Mouse (Mus musculus) left cerebral cortex, postnatal 4 days (tissue): ENCODE measurements around the gene Jak3. TPM values are rescaled to one million over a fixed set of nuclear protein-coding genes. Genes with fewer than 3 reads are reported as not detected.
"Not testable (repeated sequence)": the region's sequence is repeated elsewhere in the genome, so short reads cannot be mapped to it uniquely, and the experiment has no call there.

Source experiments
- DNase-seq: peaks from one replicate; pipeline ENCODE4 v3.0.0-alpha.2; 2022
- intact Hi-C: fragments of 180-260 bp; cut with DNase I; formaldehyde crosslinking; loops from one replicate; pipeline ENCODE4 v1.15.1; 2025
- microRNA-seq: library from miRNA; unstranded; fragments of <30 nt; microRNA quantifications from one replicate; pipeline ENCODE4 v1.2.0, GENCODE M21; 2022
- total RNA-seq, 2 experiments: library from RNA; stranded (reverse); gene quantifications; 2 replicates each; pipeline ENCODE4 v1.2.3; 2021

Jak3 gene
- total RNA-seq, 2 experiments from 2014 or later: 4.5 to 5.5 TPM

DNA sequence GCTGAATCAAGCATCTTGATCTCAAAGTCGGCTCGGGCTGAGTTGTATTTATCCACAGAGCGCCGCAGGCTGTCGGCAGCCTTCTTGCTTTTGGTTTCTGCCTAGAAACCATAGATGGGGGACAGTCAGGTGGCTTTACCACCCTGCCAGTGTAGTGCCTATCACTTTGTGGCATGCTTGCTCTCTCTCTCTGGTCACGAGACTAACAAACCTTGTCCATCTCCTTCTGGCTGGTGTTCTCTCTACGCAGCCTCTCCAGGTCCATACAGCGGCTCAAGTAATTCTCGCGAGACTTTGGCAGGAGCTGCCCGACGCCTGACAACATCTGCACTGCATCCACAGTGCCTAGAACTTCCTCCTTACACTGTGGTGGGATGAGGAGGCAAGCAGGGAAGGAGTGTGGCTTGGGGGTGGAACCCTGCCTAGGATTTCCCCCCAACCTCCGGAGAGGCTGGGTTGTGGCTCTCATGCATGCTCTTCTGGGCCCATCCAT, 40.5 kb downstream of the Jak3 start:
- no peak for DNase-seq
- intact Hi-C loops: no loop called here

DNA sequence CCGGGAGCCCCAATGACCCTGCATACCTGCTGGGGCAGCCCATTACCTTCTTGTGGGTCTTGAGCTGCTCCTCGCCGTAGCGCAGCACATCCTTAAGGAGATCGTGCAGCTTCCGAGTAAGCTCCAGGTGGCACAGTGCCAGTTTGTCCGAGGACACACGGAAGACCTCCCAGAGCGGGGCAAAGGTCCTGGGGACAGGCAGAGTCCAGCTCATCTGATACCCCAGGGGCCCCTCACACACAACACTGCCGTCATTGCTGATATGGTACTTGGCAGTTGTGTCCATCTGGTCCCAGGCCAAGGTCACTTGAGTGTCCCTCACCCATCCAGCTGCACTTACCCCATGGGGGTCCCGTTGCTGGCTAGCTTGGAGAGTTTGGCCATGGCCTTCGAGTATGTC, 41.0 kb downstream of the Jak3 start:
- DNase-seq: no peak
- intact Hi-C loops: no loop called here

DNA sequence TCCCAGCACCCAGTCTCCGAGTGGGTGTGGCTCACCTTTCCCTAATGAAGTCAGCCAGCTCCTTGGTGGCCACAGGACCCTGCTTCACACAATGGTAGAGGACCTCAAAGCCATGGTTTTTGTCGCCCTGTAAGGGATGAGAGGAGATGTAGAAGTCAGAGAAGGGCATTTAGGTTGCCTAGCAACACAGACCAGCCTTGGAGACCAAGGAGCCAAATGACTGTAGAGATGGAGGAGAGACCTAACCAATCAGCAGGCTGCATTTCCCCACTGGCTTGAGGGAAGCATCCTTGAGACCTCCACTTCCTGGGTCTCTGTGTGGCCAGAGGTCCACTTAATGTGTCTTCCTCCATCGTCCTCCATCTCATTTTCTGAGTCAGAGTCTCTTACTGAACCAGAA, 42.2 kb downstream of the Jak3 start:
- intact Hi-C loops: no loop called here
- DNase-seq: no peak

DNA sequence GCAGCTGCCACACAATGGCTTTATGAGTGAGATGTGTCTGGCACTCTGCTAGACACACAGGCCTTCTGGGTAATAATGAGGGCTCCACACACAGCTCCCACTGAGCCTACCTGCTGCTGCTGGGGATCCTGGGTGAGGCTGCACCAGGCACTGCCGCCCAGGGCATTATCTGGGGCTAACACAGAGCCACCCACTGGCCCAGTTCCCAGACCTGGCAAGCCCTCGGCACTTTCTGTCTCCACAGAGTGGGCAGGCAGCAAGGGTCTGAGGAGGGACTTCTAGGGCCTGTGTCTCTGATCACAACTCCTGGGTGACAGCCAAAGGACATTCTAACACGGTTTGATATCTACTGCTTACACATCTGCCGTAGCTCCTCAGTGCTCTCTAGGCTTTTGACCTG, 43.1 kb downstream of the Jak3 start:
- DNase-seq: peak; percentile 92

DNA sequence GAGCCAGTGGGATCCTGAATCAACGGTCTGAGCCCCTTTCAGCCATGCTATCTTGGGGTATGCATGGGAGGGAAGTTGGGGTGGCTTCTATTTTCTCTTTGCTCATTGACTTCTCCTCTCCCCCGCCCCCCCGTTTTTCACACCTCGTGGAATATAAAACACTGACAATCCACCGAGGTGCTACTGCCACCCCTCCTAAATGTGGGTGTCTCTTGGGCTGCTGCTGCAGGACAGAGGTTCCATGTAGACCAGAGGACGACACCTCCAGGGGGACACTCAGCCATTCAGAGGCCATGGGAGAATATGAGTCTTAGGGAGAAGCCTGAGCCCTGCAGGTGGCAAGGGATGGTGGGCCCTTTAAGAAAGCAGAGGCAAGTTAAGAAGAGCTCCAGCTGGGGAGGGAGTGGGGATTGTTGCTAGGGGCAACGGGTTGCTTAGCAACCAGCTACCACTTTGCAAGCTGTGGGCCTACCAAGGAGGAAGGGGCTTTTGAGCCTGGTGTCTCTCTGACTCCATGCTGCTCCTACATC, 43.9 kb downstream of the Jak3 start:
- intact Hi-C loops: no loop called here

More for the DNA sequence above, 43.1 kb downstream of the Jak3 start:
- intact Hi-C loops: no loop called here

DNA sequence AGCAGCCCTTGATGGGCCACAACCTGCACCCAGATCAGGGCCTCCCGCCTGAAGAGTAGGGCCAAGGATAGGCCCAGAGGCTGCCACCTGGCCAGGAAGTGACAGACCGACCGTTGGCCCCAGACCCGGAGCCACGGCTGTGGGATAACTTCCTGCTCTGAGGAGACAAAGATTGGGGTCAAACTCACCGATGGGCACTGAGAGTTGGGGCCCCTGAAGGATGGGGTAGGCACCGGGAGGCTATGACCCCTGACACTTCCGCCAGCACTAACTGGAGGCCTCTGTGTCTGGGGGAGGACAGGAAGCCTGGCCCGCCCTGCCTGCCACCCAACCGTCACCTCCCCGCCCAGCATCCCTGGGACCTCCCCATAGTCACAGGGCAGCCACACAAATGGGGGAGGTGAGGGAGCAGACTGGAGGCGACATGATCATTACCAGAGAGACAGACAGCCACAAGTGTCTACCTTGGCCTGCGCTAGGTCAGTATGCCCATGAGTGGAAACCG, 47.0 kb downstream of the Jak3 start:
- no peak for DNase-seq
- intact Hi-C loops: no loop called here

More for the DNA sequence above, 43.9 kb downstream of the Jak3 start:
- DNase-seq: peak; percentile 75

DNA sequence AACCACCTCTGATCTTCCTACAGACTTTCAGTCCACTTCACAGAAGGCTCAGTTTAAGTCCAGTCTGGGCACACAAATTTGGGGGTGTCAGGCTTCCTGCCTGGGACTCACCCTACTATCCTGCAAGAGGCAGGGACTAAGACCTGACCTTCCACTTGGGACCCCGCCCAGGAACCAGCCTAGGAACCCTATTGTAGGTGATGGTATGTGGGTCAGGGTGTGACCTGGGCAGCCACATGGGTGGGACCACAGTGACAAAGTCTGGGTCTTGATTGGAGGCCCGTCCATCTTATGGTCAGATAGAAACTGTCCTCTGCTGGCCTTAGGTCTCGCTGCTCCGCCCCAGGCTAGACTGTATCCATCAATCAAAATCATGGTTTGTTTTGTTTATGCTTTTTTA, 48.3 kb downstream of the Jak3 start:
- intact Hi-C loops: no loop called here
- DNase-seq: no peak

DNA sequence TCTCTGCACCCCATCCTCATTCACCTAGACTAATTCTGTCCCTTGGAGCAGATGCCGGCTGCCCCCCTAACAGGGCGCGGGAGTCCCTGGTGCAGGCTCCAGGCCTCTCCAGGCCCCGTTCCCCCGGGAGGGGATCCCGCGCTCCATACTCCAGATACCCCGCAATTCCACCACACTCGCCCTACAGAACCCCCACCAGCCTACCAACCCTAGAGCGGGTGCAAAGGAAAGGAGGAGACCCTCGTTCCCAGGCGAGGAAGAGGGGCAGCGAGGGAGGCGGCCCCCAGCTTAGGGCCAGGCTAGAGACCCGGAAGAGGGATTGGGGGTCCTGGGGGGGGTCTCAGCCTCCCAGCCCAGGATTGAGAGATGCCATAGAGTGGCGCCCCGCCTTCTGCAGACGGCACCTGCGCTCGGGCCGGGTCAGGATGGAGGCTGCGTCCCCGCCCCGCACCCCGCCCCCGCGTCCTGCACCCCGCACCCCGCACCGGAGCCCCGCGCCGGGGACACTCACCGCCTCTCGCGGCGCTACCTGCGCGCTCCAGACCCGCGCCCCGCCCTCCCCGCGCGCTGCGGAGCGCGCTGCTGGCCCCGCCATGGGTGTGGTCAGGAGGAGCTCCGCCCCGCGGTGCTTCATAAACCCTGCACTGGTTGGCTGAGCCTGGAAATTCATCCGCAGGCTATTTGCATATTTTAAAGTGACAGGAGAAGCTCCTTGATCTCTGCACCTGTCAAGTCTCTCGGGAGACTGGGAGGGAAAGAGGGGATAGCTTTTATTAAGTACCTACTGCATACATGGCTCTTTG, 49.2 kb downstream of the Jak3 start, which contains the start of gene Fcho1:
Gene Fcho1, minus strand, starts transcription at position 595 of the 803 bp plus-strand sequence.
- DNase-seq: peak; percentile 87
- intact Hi-C loops: no loop called here

DNA sequence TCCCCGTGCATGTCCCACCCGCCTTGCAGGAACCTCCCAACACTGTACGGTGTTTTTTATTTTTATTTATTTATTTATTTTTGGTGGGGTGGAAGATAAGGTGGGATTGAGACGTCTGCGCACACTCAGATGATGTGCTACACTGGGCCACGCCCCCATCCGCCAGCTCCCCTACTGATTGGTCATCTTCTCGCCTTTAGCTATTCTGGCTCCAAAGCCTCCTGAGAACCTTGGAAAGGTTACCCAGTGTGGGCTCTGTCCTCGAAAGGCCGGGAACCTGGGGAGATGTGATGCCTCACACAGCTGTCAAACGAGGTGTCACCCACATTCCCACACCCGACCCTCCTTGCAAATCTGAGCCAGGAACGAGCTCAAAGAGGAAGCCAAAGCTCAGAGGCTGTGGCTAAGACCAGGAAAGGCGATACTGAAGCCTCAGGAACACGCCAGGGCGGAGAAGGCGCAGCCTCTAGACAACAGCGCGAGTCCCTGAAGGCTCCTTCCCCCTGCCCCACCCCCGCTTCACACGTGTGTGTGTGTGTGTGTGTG, 52.2 kb downstream of the Jak3 start:
- DNase-seq: peak; percentile 63

DNA sequence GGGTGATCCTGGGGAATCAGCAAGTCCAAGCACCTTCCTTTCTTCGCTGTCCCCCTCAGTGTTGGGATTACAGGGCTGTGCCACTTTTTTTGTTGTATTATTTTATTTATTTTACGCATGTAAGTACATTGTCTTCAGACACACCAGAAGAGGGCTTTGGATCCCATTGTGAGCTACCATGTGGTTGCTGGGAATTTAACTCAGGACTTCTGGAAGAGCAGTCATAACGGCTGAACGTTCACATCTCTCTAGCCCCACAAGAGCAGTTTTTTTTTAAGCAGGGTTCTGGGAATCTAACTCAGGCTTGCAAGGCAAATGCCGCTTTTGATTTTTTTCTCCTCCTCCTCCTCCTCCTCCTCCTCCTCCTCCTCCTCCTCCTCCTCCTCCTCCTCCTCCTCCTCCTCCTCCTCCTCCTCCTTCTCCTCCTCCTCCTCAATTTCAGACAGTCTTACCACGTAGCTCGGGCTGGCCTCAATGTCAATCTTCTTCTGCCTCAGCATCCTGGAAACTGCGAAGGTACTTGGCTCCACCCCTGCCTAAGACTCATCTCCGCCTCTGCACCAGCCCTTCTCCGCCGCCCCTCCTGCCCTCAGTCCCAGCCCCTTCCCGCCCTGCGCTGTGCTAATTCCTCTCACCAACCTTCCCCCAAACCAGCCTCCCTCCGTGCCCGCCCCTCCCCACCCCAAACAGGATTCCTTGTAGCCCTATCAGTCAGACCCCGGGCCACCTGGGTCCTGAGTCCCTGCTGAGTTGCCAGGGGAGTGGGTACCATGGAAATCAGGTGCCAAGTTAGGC, 52.9 kb downstream of the Jak3 start:
- no peak for DNase-seq
- intact Hi-C loops: no loop called here

More for the DNA sequence above, 52.2 kb downstream of the Jak3 start:
- intact Hi-C loops: no loop called here

DNA sequence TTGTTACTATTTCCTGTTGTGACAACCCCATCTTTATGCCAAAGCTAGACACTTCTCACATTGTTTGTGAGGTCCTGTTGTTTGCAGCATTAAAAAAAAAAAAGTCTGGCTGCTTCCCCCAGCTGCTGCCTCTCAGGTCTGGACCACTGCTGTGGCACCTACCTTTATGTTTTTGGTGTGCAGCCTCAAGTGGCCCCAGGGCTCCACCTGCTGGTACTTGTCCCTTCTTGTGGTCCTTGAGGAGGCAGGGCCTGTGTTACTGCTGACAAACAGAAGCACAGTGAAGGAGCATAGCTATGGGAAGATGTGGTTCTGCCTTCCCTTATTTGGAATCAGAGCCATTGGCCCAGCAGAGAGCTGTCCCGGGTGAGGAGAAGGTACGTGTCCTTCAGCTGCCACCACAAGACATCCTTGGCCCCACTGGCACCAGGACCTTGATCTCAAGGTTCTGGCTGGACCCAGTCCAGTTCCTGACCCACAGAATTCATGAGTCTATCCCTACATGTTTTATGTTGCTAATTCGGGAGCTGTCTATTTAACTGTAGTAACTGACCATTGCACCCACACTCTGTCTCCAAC, 55.6 kb downstream of the Jak3 start:
- intact Hi-C loops: no loop called here
- no peak for DNase-seq

DNA sequence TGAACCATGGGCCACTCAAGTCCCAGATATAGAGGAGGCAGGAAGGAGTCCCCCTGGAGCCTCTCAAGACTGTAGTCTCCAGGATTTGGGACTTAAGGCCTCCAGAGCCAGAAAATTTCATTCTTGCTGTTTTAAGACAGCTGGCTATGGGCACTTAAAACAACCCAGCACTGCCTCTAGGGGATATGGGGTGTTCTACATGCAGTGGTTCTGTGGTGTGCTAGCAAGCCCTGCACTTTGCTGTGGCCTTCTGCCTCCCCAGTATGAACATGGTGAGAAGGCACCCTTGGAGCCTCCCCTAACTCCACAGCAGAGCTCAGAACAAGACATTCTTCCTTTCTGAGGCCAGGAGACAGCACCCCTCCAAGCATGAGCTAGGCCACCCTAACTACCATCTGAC, 62.2 kb downstream of the Jak3 start:
- intact Hi-C loops, DNase-seq: not testable (repeated sequence)

Small RNA genes within 50 kb of the gene (microRNA-seq; reads per million reads assigned to microRNA genes)
- 20.5 reads per million, percentile 36 among the genes with 10 or more reads in this experiment for gene Mir6769b

Other genes starting within 250 kb of the Jak3 start
- gene Abhd8, start 212.6 kb upstream of the Jak3 start, total RNA-seq: 100 to 1,000 TPM; 113 to 121 TPM
- gene Mrpl34, start 211.3 kb upstream of the Jak3 start, total RNA-seq: 10 to 100 TPM; 71.3 to 73.7 TPM
- gene Dda1, start 207.1 kb upstream of the Jak3 start, total RNA-seq: 100 to 1,000 TPM; 135 to 139 TPM
- 10 to 100 TPM; 88.0 to 91.9 TPM for gene Ano8, start 190.3 kb upstream of the Jak3 start, total RNA-seq
- 10 to 100 TPM; 23.0 to 24.1 TPM for gene Gtpbp3, start 188.2 kb upstream of the Jak3 start, total RNA-seq
- 1 to 10 TPM; 6.2 to 7.3 TPM for gene Plvap, start 164.5 kb upstream of the Jak3 start, total RNA-seq
- not detected for gene Ccdc194, start 150.6 kb upstream of the Jak3 start, total RNA-seq
- 1 to 10 TPM; 3.0 to 3.5 TPM for gene Bst2, start 138.8 kb upstream of the Jak3 start, total RNA-seq
- 10 to 100 TPM; 37.4 to 40.7 TPM for gene Mvb12a, start 133.4 kb upstream of the Jak3 start, total RNA-seq
- gene Tmem221, start 117.4 kb upstream of the Jak3 start, total RNA-seq: not detected
- gene Nxnl1, start 109.7 kb upstream of the Jak3 start, total RNA-seq: not detected
- 10 to 100 TPM; 60.5 to 71.1 TPM for gene Slc27a1, start 107.4 kb upstream of the Jak3 start, total RNA-seq
- gene Pgls, start 84.1 kb upstream of the Jak3 start, total RNA-seq: 10 to 100 TPM; 85.7 to 97.3 TPM
- 1 to 10 TPM; 7.9 to 8.0 TPM for gene Fam129c, start 78.6 kb upstream of the Jak3 start, total RNA-seq
- 10 to 100 TPM; 88.2 to 88.6 TPM for gene Colgalt1, start 65.3 kb upstream of the Jak3 start, total RNA-seq
- 100 to 1,000 TPM; 204 to 221 TPM for gene Unc13a, start 4.5 kb upstream of the Jak3 start, total RNA-seq
- 1 to 10 TPM in 1 of 2 experiments, under 1 TPM in 1; 0.70 to 1.6 TPM for gene Insl3, start 12.9 kb downstream of the Jak3 start, total RNA-seq
- gene B3gnt3, start 25.5 kb downstream of the Jak3 start, total RNA-seq: under 1 TPM; 0.22 to 0.36 TPM
- 100 to 1,000 TPM; 153 to 162 TPM for gene Fcho1, start 49.4 kb downstream of the Jak3 start, total RNA-seq
- gene Zfp709, start 205.7 kb downstream of the Jak3 start, total RNA-seq: 10 to 100 TPM; 13.3 to 13.6 TPM
- 10 to 100 TPM; 20.8 to 23.0 TPM for gene Zfp882, start 232.3 kb downstream of the Jak3 start, total RNA-seq
- 10 to 100 TPM; 24.3 to 25.1 TPM for gene Zfp617, start 232.3 kb downstream of the Jak3 start, total RNA-seq